Mouse (Mus musculus) lung, adult 2 months (tissue): Measurements from ENCODE around the gene Zfp113.

Source experiments
- CTCF ChIP-seq: fragments of 200-500 bp; IDR thresholded peaks from 2 replicates; pipeline ENCODE4 v1.5.1; 2011; ENCODE audit warnings: mild to moderate bottlenecking, low read length, control low read depth; ENCODE audit not compliant: insufficient read depth
- POLR2A ChIP-seq: fragments of 200-500 bp; IDR thresholded peaks from 2 replicates; pipeline ENCODE4 v1.6.1; 2011; ENCODE audit warnings: low read depth, mild to moderate bottlenecking, control low read depth, low read length, borderline replicate concordance; ENCODE audit errors: extremely low read depth

- TF ChIP-seq CTCF: no peak
- TF ChIP-seq POLR2A: no peak
Observed at GRCm38 (mm10) chr5:138173217-138173616, 17.7 kb upstream of the Zfp113 start.
